Mouse (Mus musculus): ENCODE data around the gene Tcaf2. TPM values are rescaled to one million over a fixed set of nuclear protein-coding genes. Genes with fewer than 3 reads are reported as not detected.

Gene Tcaf2
- polyA plus RNA-seq (2012; rRNA removed): 7.0 and 7.9 TPM in 2 replicates

GRCm38 (mm10) chr6:42644912-42645549 lies at the start of gene Tcaf2:
Gene Tcaf2, minus strand, starts transcription at chr6:42645254.
- Histone ChIP-seq H3K4me1 (replicated peaks; ENCODE audit: control insufficient read depth, insufficient read depth, low read length) (no peaks in the 10 kb centered on the region), H3K4me3 (ENCODE audit: control insufficient read depth, insufficient read depth, low read length) (no peak within 1 kb of the TSS), H3K27me3 (ENCODE audit: control insufficient read depth, insufficient read depth, low read length) (no peaks in the 10 kb centered on the region), H3K36me3 (ENCODE audit: control insufficient read depth, insufficient read depth, low read length) (no peaks in the 10 kb centered on the region), H3K27ac (ENCODE audit: control insufficient read depth, insufficient read depth, low read length) (no peak within 1 kb of the TSS)
- 6% methylated on average over 23 of the region's 23 CpGs for WGBS
- TF ChIP-seq CTCF (IDR thresholded peaks at IDR 0.05; ENCODE audit: borderline replicate concordance, control insufficient read depth, extremely low read depth, insufficient read depth, low read length, poor library complexity) (no peak; the same call in 1 of the 2 replicates), POLR2A (IDR thresholded peaks at IDR 0.05; ENCODE audit: control insufficient read depth, extremely low read depth, insufficient read depth, low read length, poor library complexity) (no peak)
- peak; percentile 30 for DNase-seq

GRCm38 (mm10) chr6:42692517-42693190 lies 47.6 kb upstream of the Tcaf2 start:
- Histone ChIP-seq H3K4me3 (ENCODE audit: control insufficient read depth, insufficient read depth, low read length) (peak overlapping the region; percentile 38), H3K27me3 (ENCODE audit: control insufficient read depth, insufficient read depth, low read length) (no peaks in the 10 kb centered on the region), H3K27ac (ENCODE audit: control insufficient read depth, insufficient read depth, low read length) (no peak overlapping the region), H3K4me1 (replicated peaks; ENCODE audit: control insufficient read depth, insufficient read depth, low read length) (no peaks in the 10 kb centered on the region), H3K36me3 (ENCODE audit: control insufficient read depth, insufficient read depth, low read length) (no peaks in the 10 kb centered on the region)
- TF ChIP-seq CTCF (IDR thresholded peaks at IDR 0.05; ENCODE audit: borderline replicate concordance, control insufficient read depth, extremely low read depth, insufficient read depth, low read length, poor library complexity) (no peak), POLR2A (IDR thresholded peaks at IDR 0.05; ENCODE audit: control insufficient read depth, extremely low read depth, insufficient read depth, low read length, poor library complexity) (no peak)
- no peak for DNase-seq
- WGBS: 4% methylated on average over 32 of the region's 32 CpGs

GRCm38 (mm10) chr6:42692154-42692516 lies 47.1 kb upstream of the Tcaf2 start:
- no peak overlapping the region for H3K27ac ChIP-seq (ENCODE audit: control insufficient read depth, insufficient read depth, low read length)
- H3K4me3 ChIP-seq (ENCODE audit: control insufficient read depth, insufficient read depth, low read length): peak overlapping the region; percentile 38
- H3K4me1 ChIP-seq (replicated peaks; ENCODE audit: control insufficient read depth, insufficient read depth, low read length): no peaks in the 10 kb centered on the region
- no peak for TF ChIP-seq POLR2A (IDR thresholded peaks at IDR 0.05; ENCODE audit: control insufficient read depth, extremely low read depth, insufficient read depth, low read length, poor library complexity)
- TF ChIP-seq CTCF (IDR thresholded peaks at IDR 0.05; ENCODE audit: borderline replicate concordance, control insufficient read depth, extremely low read depth, insufficient read depth, low read length, poor library complexity): no peak
- no peaks in the 10 kb centered on the region for H3K27me3 ChIP-seq (ENCODE audit: control insufficient read depth, insufficient read depth, low read length)
- no peaks in the 10 kb centered on the region for H3K36me3 ChIP-seq (ENCODE audit: control insufficient read depth, insufficient read depth, low read length)
- DNase-seq: no peak
- whole genome bisulfite sequencing: 10% methylated on average over 10 of the region's 10 CpGs

- TF ChIP-seq POLR2A (IDR thresholded peaks at IDR 0.05; ENCODE audit: control insufficient read depth, extremely low read depth, insufficient read depth, low read length, poor library complexity) (no peak), CTCF (IDR thresholded peaks at IDR 0.05; ENCODE audit: borderline replicate concordance, control insufficient read depth, extremely low read depth, insufficient read depth, low read length, poor library complexity) (no peak)
- Histone ChIP-seq H3K27me3 (ENCODE audit: control insufficient read depth, insufficient read depth, low read length) (no peaks in the 10 kb centered on the region), H3K27ac (ENCODE audit: control insufficient read depth, insufficient read depth, low read length) (no peak overlapping the region)
These were observed 44.7 kb upstream of the Tcaf2 start for GRCm38 (mm10) chr6:42689761-42690160.

GRCm38 (mm10) chr6:42687907-42688306 lies 42.9 kb upstream of the Tcaf2 start:
- Histone ChIP-seq H3K4me1 (replicated peaks; ENCODE audit: control insufficient read depth, insufficient read depth, low read length) (no peaks in the 10 kb centered on the region), H3K27ac (ENCODE audit: control insufficient read depth, insufficient read depth, low read length) (no peak overlapping the region), H3K4me3 (ENCODE audit: control insufficient read depth, insufficient read depth, low read length) (no peak overlapping the region), H3K36me3 (ENCODE audit: control insufficient read depth, insufficient read depth, low read length) (no peaks in the 10 kb centered on the region), H3K27me3 (ENCODE audit: control insufficient read depth, insufficient read depth, low read length) (no peaks in the 10 kb centered on the region)
- WGBS: 90% methylated on average over 5 of the region's 5 CpGs
- TF ChIP-seq CTCF (IDR thresholded peaks at IDR 0.05; ENCODE audit: borderline replicate concordance, control insufficient read depth, extremely low read depth, insufficient read depth, low read length, poor library complexity) (no peak), POLR2A (IDR thresholded peaks at IDR 0.05; ENCODE audit: control insufficient read depth, extremely low read depth, insufficient read depth, low read length, poor library complexity) (no peak)
- DNase-seq: no peak

More at GRCm38 (mm10) chr6:42689761-42690160, 44.7 kb upstream of the Tcaf2 start:
- no peaks in the 10 kb centered on the region for H3K36me3 ChIP-seq (ENCODE audit: control insufficient read depth, insufficient read depth, low read length)
- no peak overlapping the region for H3K4me3 ChIP-seq (ENCODE audit: control insufficient read depth, insufficient read depth, low read length)
- no peaks in the 10 kb centered on the region for H3K4me1 ChIP-seq (replicated peaks; ENCODE audit: control insufficient read depth, insufficient read depth, low read length)
- no peak for DNase-seq

- Histone ChIP-seq H3K27ac (ENCODE audit: control insufficient read depth, insufficient read depth, low read length) (no peak overlapping the region), H3K27me3 (ENCODE audit: control insufficient read depth, insufficient read depth, low read length) (no peaks in the 10 kb centered on the region), H3K36me3 (ENCODE audit: control insufficient read depth, insufficient read depth, low read length) (no peaks in the 10 kb centered on the region), H3K4me1 (replicated peaks; ENCODE audit: control insufficient read depth, insufficient read depth, low read length) (no peaks in the 10 kb centered on the region), H3K4me3 (ENCODE audit: control insufficient read depth, insufficient read depth, low read length) (no peak overlapping the region)
- 82% methylated on average over 7 of the region's 7 CpGs for WGBS
- TF ChIP-seq POLR2A (IDR thresholded peaks at IDR 0.05; ENCODE audit: control insufficient read depth, extremely low read depth, insufficient read depth, low read length, poor library complexity) (no peak), CTCF (IDR thresholded peaks at IDR 0.05; ENCODE audit: borderline replicate concordance, control insufficient read depth, extremely low read depth, insufficient read depth, low read length, poor library complexity) (no peak)
- DNase-seq: no peak
These were observed 35.0 kb upstream of the Tcaf2 start for GRCm38 (mm10) chr6:42680077-42680476.
